Mouse (Mus musculus): ENCODE results near the gene Lrrc4.

Lrrc4 gene

DNA sequence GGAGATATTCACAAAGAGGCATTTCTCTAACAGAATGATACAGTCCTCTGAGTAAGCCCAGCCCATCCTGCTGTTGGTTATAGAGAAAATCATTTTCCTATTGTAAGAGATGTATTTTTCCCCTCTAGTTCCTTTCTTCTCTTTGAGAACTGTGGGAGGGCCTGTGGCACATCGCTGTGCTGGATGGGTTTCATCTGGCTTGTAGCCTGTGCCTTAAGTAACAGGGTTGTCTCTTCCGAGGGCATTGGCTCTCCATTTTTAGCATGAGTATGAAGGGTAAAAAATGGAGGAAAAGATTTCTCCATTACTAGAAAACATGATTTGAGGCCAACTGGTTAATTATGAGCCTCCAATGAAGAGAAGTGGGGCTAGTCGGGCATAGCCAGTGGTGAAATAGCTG is 216.1 kb downstream of the Lrrc4 start:
- no peak for DNase-seq (ENCODE audit: low spot score in 2 of 2)

DNA sequence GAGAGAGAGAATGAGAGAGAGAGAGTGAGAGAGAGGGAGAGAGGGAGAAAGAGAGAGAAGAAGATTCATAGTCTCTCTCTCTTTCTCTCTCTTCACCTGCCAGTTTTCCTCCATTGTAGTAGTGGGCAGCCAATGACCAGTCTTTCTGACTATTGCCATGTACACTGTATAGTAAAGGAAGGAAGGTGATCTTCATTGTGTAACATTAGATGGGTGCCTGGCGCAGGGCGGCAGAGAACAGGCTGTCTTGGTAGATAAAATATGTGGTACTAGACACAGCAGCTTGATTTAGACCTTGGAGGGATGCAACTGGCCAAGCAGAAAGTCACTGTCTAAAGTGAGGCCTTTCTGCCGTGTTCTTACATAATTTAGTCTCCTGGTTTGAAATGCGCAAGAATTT is 216.7 kb downstream of the Lrrc4 start:
- no peak for DNase-seq (ENCODE audit: low spot score in 2 of 2)

DNA sequence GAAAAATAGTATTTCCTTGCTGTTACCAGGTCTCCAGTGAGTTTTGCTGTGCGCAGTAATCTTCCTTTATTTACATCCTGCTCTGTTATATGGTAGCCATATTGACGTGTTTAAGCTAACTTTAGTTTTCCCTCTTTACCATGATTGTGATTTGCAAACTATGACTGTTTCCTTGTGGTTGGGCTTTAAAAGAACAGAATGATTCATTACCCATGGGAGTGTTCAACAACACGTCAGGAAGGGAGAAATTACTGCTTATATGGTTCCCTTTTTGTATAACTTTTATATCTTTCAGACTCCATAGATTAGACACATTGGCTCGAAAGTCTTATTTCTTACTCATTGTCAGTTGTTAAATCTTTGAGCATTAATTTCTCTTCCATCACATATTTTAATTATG is 218.1 kb downstream of the Lrrc4 start:
- no peak for DNase-seq (ENCODE audit: low spot score in 2 of 2)

All from frontal cortex, postnatal 25 days (tissue).